Mouse (Mus musculus) liver, embryonic 14 days (tissue): ENCODE measurements around the gene Fgf11. TPM values are rescaled to one million over a fixed set of nuclear protein-coding genes. Genes with fewer than 3 reads are reported as not detected.

ENCODE experiments used
- polyA plus RNA-seq: library from polyadenylated mRNA; depleted of rRNA; stranded (reverse); fragments of >200 nt; gene quantifications from 2 replicates; pipeline ENCODE4 v1.2.3, GENCODE M21; 2012; rRNA removed

The Fgf11 gene
- 0.40 and 0.51 TPM in 2 replicates for polyA plus RNA-seq

GRCm38 (mm10) chr11:69801379-69801977, at the start of gene Fgf11:
Fgf11 (minus strand) TSS chr11:69801857.

GRCm38 (mm10) chr11:69846198-69846680, 44.6 kb upstream of the Fgf11 start, which contains the start of gene Plscr3:
Plscr3 (plus strand) TSS chr11:69846376.

DNA sequence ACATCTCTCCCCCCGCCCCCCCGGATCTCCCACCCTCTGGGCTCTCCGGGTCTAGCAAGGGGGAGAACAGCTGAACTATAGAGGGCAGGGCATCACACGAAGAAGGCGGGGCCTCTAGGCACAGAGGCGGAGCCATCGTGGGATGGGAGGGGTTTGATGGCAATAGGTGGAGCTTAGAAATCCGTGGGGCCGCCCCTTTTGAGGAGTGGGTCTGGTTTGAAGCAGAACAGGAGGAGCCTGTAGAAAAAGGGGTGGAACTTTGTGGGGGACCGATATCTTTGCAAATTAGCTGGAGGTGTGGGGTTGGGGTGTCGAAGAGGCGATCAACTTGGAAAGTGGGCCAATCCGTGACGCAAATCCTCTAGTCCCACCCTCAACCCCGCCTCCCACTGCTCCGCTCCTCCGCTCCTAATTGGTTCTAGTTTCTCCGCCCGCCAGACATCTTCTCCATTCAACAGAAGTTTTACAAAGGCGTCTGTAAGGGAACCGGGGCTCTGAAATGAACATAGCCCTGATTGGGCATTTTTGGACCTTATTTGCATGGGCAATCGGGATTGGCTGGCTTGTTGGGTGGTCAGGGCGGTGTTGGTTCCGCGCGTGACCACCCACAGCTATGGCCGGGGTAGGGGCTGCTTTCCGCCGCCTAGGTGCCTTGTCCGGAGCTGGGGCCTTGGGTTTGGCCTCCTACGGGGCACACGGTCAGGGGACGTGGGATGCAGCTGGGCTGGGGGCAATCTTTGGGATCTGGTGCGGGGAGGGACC, 36.5 kb upstream of the Fgf11 start, which contains the start of gene Tmem256:
Gene Tmem256, plus strand, starts transcription at position 563 of the 762 bp plus-strand sequence.

GRCm38 (mm10) chr11:69837604-69837951, 35.9 kb upstream of the Fgf11 start, which contains the start of gene Nlgn2:
Nlgn2 (minus strand) TSS chr11:69837784.

DNA sequence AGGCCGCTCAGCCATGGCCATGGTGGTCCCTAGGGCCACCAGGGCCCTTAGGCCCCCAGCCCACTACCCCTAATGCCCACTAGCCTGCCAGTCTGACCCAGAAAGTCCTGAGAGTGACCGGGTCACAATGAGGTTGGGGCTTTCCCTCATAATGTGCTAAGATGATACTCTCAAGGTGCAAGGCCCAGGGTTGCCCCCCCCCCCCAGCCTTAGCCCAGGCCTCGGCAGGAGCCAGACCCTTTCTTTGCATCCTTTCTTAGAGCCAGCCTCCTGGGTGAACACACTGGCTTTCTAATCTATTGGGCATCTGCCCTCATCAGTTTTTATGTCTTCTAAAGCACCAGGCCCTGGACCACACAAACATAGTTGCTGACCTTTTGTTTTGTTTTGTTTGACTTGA, 20.4 kb upstream of the Fgf11 start, which contains the start of gene Spem1:
Gene Spem1, minus strand, starts transcription at position 101 of the 400 bp plus-strand sequence.

DNA sequence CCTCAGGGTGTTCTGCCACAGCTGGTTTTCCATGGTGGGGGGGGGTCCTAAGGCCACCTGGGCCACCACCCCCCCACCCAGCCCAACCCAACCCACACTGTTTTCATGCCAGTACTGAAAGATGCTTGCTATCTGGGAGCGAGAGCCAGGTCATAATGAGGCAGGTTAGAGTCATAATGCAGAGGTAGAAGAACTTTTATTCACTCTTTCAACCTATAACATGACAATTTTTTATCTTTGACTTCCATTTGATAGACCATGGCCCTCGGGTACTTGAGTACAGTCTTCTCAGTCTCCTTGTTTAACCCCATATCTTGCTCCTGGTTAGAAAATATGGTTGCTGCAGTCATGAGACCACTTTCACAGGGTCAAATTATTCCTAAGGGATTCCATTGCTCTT, 16.7 kb upstream of the Fgf11 start, which contains the start of gene Spem2:
Gene Spem2, minus strand, starts transcription at position 101 of the 400 bp plus-strand sequence.

DNA sequence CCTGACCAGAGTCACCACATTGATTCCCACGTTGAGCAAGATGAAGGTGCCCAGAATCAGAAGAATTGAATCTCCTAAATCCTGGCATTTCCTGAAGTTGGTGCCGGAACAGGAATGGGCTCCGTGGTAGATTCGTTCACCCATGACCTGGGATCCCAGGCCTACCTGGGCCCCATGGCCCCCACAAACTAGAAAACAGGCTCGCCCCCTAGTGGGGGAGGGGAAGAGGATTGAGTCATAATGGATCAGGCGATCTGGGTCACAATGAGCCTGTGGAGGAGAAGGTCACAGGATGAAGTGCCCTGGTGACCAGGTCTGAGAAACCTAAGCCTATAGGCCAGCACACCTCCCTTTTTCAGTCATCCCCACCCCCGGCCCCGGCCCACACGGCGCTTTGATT, 13.5 kb upstream of the Fgf11 start, which contains the start of gene Gm39566:
Gene Gm39566, minus strand, starts transcription at position 144 of the 400 bp plus-strand sequence.

GRCm38 (mm10) chr11:69804972-69805909, 3.6 kb upstream of the Fgf11 start, which contains the start of gene Tmem102:
Tmem102 (minus strand) TSS chr11:69805624.

GRCm38 (mm10) chr11:69795168-69795982, 6.3 kb downstream of the Fgf11 start, which contains the start of gene Chrnb1:
Chrnb1 (minus strand) TSS chr11:69795943.

DNA sequence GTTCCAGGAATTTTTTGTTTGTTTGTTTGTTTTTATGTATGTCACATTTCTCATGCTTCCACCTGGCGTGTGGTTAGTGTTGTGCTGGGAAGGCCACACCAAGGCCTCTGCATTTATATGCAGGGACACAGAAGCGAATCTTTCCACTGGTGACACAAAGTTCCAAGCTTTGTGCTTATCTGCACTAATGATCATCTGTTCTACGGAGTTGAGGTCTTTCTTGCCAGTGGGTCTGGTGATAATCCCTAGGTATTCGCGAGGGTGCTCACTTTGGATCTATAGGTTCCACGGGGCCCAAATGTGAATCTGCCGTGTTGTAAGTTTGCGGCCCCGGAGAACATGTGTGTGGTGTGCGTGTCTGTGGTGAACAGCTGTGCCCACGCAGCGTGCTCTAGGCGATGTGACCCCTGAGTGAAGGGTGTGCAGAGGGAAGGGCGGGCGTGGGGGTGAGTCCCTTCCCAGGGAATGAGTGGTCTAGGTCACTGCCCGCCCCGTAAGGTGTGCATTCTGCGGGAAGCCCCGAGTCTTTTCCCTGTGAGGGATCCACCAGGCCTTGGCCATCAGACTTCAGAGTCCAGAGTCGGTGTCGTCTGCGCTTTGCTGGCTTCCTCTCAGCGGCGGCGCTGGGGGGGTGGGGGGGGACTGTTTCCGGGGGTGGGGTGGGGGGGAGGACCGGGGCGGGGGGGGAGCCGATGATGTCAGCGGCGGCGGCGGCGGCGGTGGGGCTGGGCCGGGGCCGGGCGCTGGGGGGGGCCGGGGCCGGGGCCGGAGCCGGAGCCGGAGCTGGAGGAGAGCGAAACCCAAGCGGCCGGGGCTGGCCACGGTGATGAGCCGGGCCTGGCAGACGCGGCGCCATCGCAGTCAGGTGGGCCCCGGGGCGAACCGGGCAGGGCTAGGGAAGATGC, 36.2 kb downstream of the Fgf11 start, which contains the start of gene Zbtb4:
Gene Zbtb4, plus strand, starts transcription at position 692 of the 905 bp plus-strand sequence.

DNA sequence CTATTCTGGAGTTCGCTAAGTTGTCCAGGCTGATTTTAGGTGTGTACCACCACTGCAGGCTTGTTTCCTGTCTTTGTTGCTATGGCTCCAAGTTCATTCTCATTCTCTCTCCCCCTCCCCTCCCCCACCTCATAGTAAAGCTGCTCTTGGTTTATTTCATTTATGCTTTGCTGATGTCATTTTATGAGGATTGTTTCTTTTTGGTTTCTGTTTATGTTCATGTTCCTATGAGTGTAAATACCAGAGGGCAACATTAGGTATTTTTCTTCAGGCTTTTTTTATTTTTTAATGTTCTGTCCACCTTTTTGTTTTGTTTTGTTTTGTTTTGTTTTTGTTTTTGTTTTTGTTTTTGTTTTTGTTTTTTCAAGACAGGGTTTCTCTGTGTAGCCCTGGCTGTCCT, 39.8 kb downstream of the Fgf11 start, which contains the start of gene Slc35g3:
Gene Slc35g3, minus strand, starts transcription at position 101 of the 400 bp plus-strand sequence.

GRCm38 (mm10) chr11:69758478-69758970, 43.1 kb downstream of the Fgf11 start, which contains the start of gene Polr2a:
Polr2a (minus strand) TSS chr11:69758637.

Other genes starting within 250 kb of the Fgf11 start
- gene Efnb3, start 241.7 kb downstream of the Fgf11 start, polyA plus RNA-seq, result 0.90 and 0.99 TPM in 2 replicates
- gene Wrap53, start 221.6 kb downstream of the Fgf11 start, polyA plus RNA-seq, result 8.8 and 10.8 TPM in 2 replicates
- gene Trp53, start 221.5 kb downstream of the Fgf11 start, polyA plus RNA-seq, result 61.5 and 74.1 TPM in 2 replicates
- 17.8 and 21.7 TPM in 2 replicates for gene Atp1b2, start 195.9 kb downstream of the Fgf11 start, polyA plus RNA-seq
- 19.1 and 24.0 TPM in 2 replicates for gene Shbg, start 184.0 kb downstream of the Fgf11 start, polyA plus RNA-seq
- gene Sat2, start 179.8 kb downstream of the Fgf11 start, polyA plus RNA-seq, result 5.7 and 7.0 TPM in 2 replicates
- gene Fxr2, start 168.9 kb downstream of the Fgf11 start, polyA plus RNA-seq, result 21.3 and 22.6 TPM in 2 replicates
- 0.02 and 0.09 TPM in 2 replicates for gene Sox15, start 146.5 kb downstream of the Fgf11 start, polyA plus RNA-seq
- 34.7 and 42.4 TPM in 2 replicates for gene Mpdu1, start 139.2 kb downstream of the Fgf11 start, polyA plus RNA-seq
- gene Cd68, start 135.7 kb downstream of the Fgf11 start, polyA plus RNA-seq, result 7.8 and 10.5 TPM in 2 replicates
- gene Eif4a1, start 129.4 kb downstream of the Fgf11 start, polyA plus RNA-seq, result 445 and 498 TPM in 2 replicates
- 46.2 and 57.7 TPM in 2 replicates for gene Senp3, start 119.8 kb downstream of the Fgf11 start, polyA plus RNA-seq
- gene Tnfsf13, start 116.1 kb downstream of the Fgf11 start, polyA plus RNA-seq, result 0.29 and 0.31 TPM in 2 replicates
- 3.4 and 3.8 TPM in 2 replicates for gene Tnfsf12, start 106.0 kb downstream of the Fgf11 start, polyA plus RNA-seq
- 0.77 and 0.86 TPM in 2 replicates for gene Tnfsfm13, start 105.8 kb downstream of the Fgf11 start, polyA plus RNA-seq
- gene Polr2a, start 43.2 kb downstream of the Fgf11 start, polyA plus RNA-seq, result 12.7 and 15.6 TPM in 2 replicates
- 0.03 TPM in 1 of 2 replicates, not detected in the other for gene Slc35g3, start 39.9 kb downstream of the Fgf11 start, polyA plus RNA-seq
- 1.2 and 1.5 TPM in 2 replicates for gene Zbtb4, start 35.9 kb downstream of the Fgf11 start, polyA plus RNA-seq
- 0.69 and 1.5 TPM in 2 replicates for gene Chrnb1, start 5.9 kb downstream of the Fgf11 start, polyA plus RNA-seq
- gene Tmem102, start 3.8 kb upstream of the Fgf11 start, polyA plus RNA-seq, result 0.24 and 0.25 TPM in 2 replicates
- gene Gm39566, start 13.4 kb upstream of the Fgf11 start, polyA plus RNA-seq, result not detected in 2 replicates
- gene Spem2, start 16.6 kb upstream of the Fgf11 start, polyA plus RNA-seq, result not detected in 2 replicates
- not detected in 2 replicates for gene Spem1, start 20.3 kb upstream of the Fgf11 start, polyA plus RNA-seq
- 2.1 and 2.2 TPM in 2 replicates for gene Nlgn2, start 35.9 kb upstream of the Fgf11 start, polyA plus RNA-seq
- 155 and 183 TPM in 2 replicates for gene Tmem256, start 36.7 kb upstream of the Fgf11 start, polyA plus RNA-seq
- 16.2 and 19.8 TPM in 2 replicates for gene Plscr3, start 44.5 kb upstream of the Fgf11 start, polyA plus RNA-seq
- gene Tnk1, start 56.9 kb upstream of the Fgf11 start, polyA plus RNA-seq, result 1.2 and 1.3 TPM in 2 replicates
- not detected in 2 replicates for gene Tmem95, start 76.2 kb upstream of the Fgf11 start, polyA plus RNA-seq
- 0.76 and 0.89 TPM in 2 replicates for gene Kctd11, start 79.5 kb upstream of the Fgf11 start, polyA plus RNA-seq
- gene Acap1, start 93.7 kb upstream of the Fgf11 start, polyA plus RNA-seq, result 2.7 and 3.3 TPM in 2 replicates
- gene 2810408A11Rik, start 99.1 kb upstream of the Fgf11 start, polyA plus RNA-seq, result 0.40 and 0.53 TPM in 2 replicates
- 16.6 and 20.3 TPM in 2 replicates for gene Neurl4, start 99.2 kb upstream of the Fgf11 start, polyA plus RNA-seq
- 75.3 and 87.1 TPM in 2 replicates for gene Gps2, start 112.0 kb upstream of the Fgf11 start, polyA plus RNA-seq
- gene Eif5a, start 120.1 kb upstream of the Fgf11 start, polyA plus RNA-seq, result 866 and 1,005 TPM in 2 replicates
- gene Ybx2, start 133.9 kb upstream of the Fgf11 start, polyA plus RNA-seq, result 0.15 and 0.21 TPM in 2 replicates
- gene Slc2a4, start 146.3 kb upstream of the Fgf11 start, polyA plus RNA-seq, result 13.7 and 15.5 TPM in 2 replicates
- 1.4 and 2.3 TPM in 2 replicates for gene Cldn7, start 162.9 kb upstream of the Fgf11 start, polyA plus RNA-seq
- 30.6 and 33.9 TPM in 2 replicates for gene Ctdnep1, start 179.3 kb upstream of the Fgf11 start, polyA plus RNA-seq
- 41.7 and 49.0 TPM in 2 replicates for gene Elp5, start 180.7 kb upstream of the Fgf11 start, polyA plus RNA-seq
- gene Gabarap, start 189.3 kb upstream of the Fgf11 start, polyA plus RNA-seq, result 131 and 138 TPM in 2 replicates
- gene Phf23, start 193.9 kb upstream of the Fgf11 start, polyA plus RNA-seq, result 16.3 and 17.2 TPM in 2 replicates
- 3.2 and 4.6 TPM in 2 replicates for gene Dvl2, start 198.7 kb upstream of the Fgf11 start, polyA plus RNA-seq
- gene Acadvl, start 213.6 kb upstream of the Fgf11 start, polyA plus RNA-seq, result 38.0 and 43.1 TPM in 2 replicates
- 2.0 TPM in 2 replicates for gene Dlg4, start 215.1 kb upstream of the Fgf11 start, polyA plus RNA-seq